In the genomic region with DNA sequence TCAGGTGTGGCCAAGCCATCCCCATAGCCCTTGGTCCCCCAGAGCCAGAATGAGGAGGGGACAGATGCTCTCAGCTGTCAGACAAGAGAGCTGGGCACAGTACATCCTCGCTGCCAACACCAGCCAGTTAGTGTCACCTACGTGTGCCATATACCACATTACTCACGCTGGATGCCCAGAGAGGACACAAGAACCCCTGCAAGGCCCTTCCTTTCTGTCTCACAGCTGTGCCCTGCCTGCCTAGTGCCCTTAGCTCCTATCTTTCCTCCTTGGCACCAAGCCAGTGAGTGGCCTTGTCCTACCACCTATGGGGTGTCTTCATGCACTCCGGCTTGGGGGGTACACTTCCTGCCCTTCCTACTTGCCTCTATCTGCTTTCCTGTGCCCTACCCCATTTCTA, we compare ENCODE assay signal across 9 mouse cellular contexts. TPM values are rescaled to one million over a fixed set of nuclear protein-coding genes. Genes with fewer than 3 reads are reported as not detected.
DNase-seq lines count a peak whose midpoint lies in the region; ATAC-seq and TF ChIP-seq lines count a peak whose summit lies in the region.
"Had no signal": no experiment of that assay in that cellular context is flagged by ENCODE, and none has a peak within 500 bp of the region (broad histone marks: within the 10 kb centered on the region; RNA-seq: fewer than 3 reads in every experiment).

No protein-coding gene starts in this region.

- TF ChIP-seq CTCF in ES-Bruce4 (IDR thresholded peaks at IDR 0.05; ENCODE audit: low read depth, low read length), result no peak

- no peak for TF ChIP-seq EP300 in ES-Bruce4 (IDR thresholded peaks at IDR 0.05; ENCODE audit: insufficient read depth, low read depth, low read length)

- H3K4me3 ChIP-seq in ES-Bruce4 (ENCODE audit: low read depth, low read length), result no peak overlapping the region
- H3K4me3 ChIP-seq in hindbrain, embryonic 12.5 days, result peak overlapping the region; percentile 20
- peak overlapping the region; percentile 40 for H3K4me3 ChIP-seq in midbrain, embryonic 12.5 days
- H3K4me3 ChIP-seq: gastrocnemius, adult 2 months had no signal

- H3K27me3 ChIP-seq in ES-Bruce4 (ENCODE audit: control insufficient read depth, insufficient read depth, low read length, poor library complexity, severe bottlenecking), result no peaks in the 10 kb centered on the region
- H3K27me3 ChIP-seq in hindbrain, embryonic 12.5 days, result peaks cover 15% of the 10 kb centered on the region
- H3K27me3 ChIP-seq in midbrain, embryonic 12.5 days, result peaks cover 35% of the 10 kb centered on the region

- TF ChIP-seq POLR2A in ES-Bruce4 (IDR thresholded peaks at IDR 0.05; ENCODE audit: insufficient read depth, low read length), result no peak

- H3K4me2 ChIP-seq in hindbrain, embryonic 12.5 days (replicated peaks), result peak overlapping the region; percentile 43
- H3K4me2 ChIP-seq in midbrain, embryonic 12.5 days (replicated peaks), result peak overlapping the region; percentile 46

- peaks cover 13% of the 10 kb centered on the region for H3K4me1 ChIP-seq in ES-Bruce4 (ENCODE audit: control insufficient read depth, insufficient read depth, low read length)
- H3K4me1 ChIP-seq in hindbrain, embryonic 12.5 days, result peaks cover 69% of the 10 kb centered on the region
- H3K4me1 ChIP-seq in midbrain, embryonic 12.5 days, result peaks cover 70% of the 10 kb centered on the region

- 0 out of 2 replicates have a peak overlapping the region, but pooled peaks have one; percentile 68 for H3K27ac ChIP-seq in ES-Bruce4 (ENCODE audit: insufficient read depth, low read length)
- H3K27ac ChIP-seq in hindbrain, embryonic 12.5 days, result peak overlapping the region; percentile 86
- H3K27ac ChIP-seq in midbrain, embryonic 12.5 days (replicated peaks), result peak overlapping the region; percentile 95
- H3K27ac ChIP-seq: gastrocnemius, adult 2 months had no signal

- intact Hi-C loops in heart, postnatal 36 days (cut with DNase I), result no loop called here

- H3K9me3 ChIP-seq in ES-Bruce4 (replicated peaks; ENCODE audit: control insufficient read depth, insufficient read depth, low read length, poor library complexity, severe bottlenecking), result no peaks in the 10 kb centered on the region
- H3K9me3 ChIP-seq in hindbrain, embryonic 12.5 days (replicated peaks), result no peaks in the 10 kb centered on the region
- no peaks in the 10 kb centered on the region for H3K9me3 ChIP-seq in midbrain, embryonic 12.5 days

- ATAC-seq in hindbrain, embryonic 12.5 days (ENCODE audit: low FRiP score), result no peak
- ATAC-seq in midbrain, embryonic 12.5 days (ENCODE audit: low FRiP score, low read depth), result no peak
- ATAC-seq: intestine, postnatal 0 days had no signal

- 63% methylated on average over 4 of the region's 4 CpGs for WGBS in hindbrain, embryonic 12.5 days
- WGBS in midbrain, embryonic 12.5 days, result 71% methylated on average over 4 of the region's 4 CpGs

- no peak overlapping the region for H3K9ac ChIP-seq in ES-Bruce4 (ENCODE audit: low read depth, poor library complexity, severe bottlenecking)
- H3K9ac ChIP-seq in hindbrain, embryonic 12.5 days, result peak overlapping the region; percentile 50; the same call in 1 of the 2 replicates
- H3K9ac ChIP-seq in midbrain, embryonic 12.5 days (replicated peaks), result peak overlapping the region; percentile 66

- no peaks in the 10 kb centered on the region for H3K36me3 ChIP-seq in ES-Bruce4 (ENCODE audit: control insufficient read depth, insufficient read depth, low read length, poor library complexity, severe bottlenecking)
- H3K36me3 ChIP-seq in hindbrain, embryonic 12.5 days, result no peaks in the 10 kb centered on the region
- H3K36me3 ChIP-seq in midbrain, embryonic 12.5 days, result no peaks in the 10 kb centered on the region

- peak; percentile 49 for DNase-seq in CD4-positive helper T cell, adult 2 months (ENCODE audit: low read depth, low spot score)
- DNase-seq in gastrocnemius, adult 8-10 months (ENCODE audit: low spot score in 2 of 2), result no peak
- DNase-seq in kidney, postnatal 10 days, result no peak
- DNase-seq in heart, postnatal 36 days, result no peak
- DNase-seq: gastrocnemius, adult 2 months had no signal

RNA-seq across cellular contexts. Expression of gene Pou2f2, which starts 24.9 kb away (rescaled TPM):
- 1.8 and 2.1 TPM in 2 replicates for polyA plus RNA-seq in ES-Bruce4 (2011; ENCODE audit: insufficient read depth, insufficient read length, low read depth, missing spikeins)
- polyA plus RNA-seq in hindbrain, embryonic 12.5 days (2016; fragmentation: Nextera tagmentation; extraction: Ambion mirVana), result 38.6 and 40.3 TPM in 2 replicates
- 44.0 and 63.7 TPM in 2 replicates for polyA plus RNA-seq in midbrain, embryonic 12.5 days (2016; fragmentation: Nextera tagmentation; extraction: Ambion mirVana)
- under 1 TPM in 2 of 4 experiments, not detected in 2; 0.02 to 0.24 TPM for total RNA-seq in gastrocnemius, adult 8-10 months (2022)
- under 1 TPM; 0.53 to 0.68 TPM for total RNA-seq in heart, postnatal 36 days (2021)

Comparison
In these comparisons a context has a peak if more than half of its experiments do, and no peak if none do; other contexts are left out.
1. RNA of gene Pou2f2, which starts 24.9 kb away (polyA plus RNA-seq): 44.0 to 63.7 TPM in midbrain, embryonic 12.5 days and 38.6 to 40.3 TPM in hindbrain, embryonic 12.5 days; 1.8 to 2.1 TPM in ES-Bruce4; every median in the first group is over 10 times any median in the second.
2. Peak in every context shown above with its lines, with median percentiles within 50 percentile points of each other: H3K27ac ChIP-seq.